Mouse (Mus musculus) thymus, postnatal 36 days (tissue): ENCODE results near the gene BC049730.
A peak's percentile ranks its signal among the peaks of the same experiment; 100 is the strongest.
"Not testable (repeated sequence)": the region's sequence is repeated elsewhere in the genome, so short reads cannot be mapped to it uniquely, and the experiment has no call there.

ENCODE experiments used
- DNase-seq, 2 experiments: peaks; one replicate each; pipeline ENCODE4 v3.0.0; 2022; ENCODE audit warnings: mixed read lengths in 2 of 2

The BC049730 gene

GRCm38 (mm10) chr7:24708832-24709292 is at the start of gene BC049730:
Gene BC049730 (plus strand): TSS chr7:24709242.
- DNase-seq: no peak

DNA sequence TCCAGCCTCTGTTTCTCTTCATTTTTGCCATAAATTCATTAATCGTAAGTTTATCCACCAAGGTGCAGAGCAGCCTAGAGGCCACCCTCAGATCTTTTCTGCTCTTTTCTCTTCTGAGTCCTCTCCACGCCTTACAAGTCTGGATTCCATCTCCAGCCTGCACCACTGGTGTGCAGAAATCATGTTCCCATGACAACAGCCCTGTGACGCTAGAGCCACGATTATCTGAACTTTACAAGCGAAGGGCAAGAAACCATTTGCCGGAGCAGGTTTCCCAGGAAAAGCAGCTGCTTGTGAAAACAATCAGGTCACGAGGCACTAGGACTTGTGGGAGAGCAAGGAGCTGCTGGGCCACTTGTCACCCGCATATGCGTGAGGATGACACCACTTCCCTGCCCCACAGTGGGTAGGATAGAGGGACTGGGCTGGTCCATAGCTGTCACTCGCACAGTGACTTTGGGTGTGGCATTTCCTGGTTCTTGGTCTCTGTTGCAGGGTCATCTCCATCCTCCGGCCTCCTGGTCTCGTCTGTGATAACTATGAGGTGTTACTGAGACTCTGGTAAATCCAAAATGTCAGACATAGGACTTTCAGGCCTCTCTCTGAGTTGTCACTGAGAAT is 49.2 kb upstream of the BC049730 start:
- DNase-seq: no peak

- peak; percentile 44 to 60 for DNase-seq
These were observed 47.7 kb upstream of the BC049730 start for GRCm38 (mm10) chr7:24661118-24661904.

DNA sequence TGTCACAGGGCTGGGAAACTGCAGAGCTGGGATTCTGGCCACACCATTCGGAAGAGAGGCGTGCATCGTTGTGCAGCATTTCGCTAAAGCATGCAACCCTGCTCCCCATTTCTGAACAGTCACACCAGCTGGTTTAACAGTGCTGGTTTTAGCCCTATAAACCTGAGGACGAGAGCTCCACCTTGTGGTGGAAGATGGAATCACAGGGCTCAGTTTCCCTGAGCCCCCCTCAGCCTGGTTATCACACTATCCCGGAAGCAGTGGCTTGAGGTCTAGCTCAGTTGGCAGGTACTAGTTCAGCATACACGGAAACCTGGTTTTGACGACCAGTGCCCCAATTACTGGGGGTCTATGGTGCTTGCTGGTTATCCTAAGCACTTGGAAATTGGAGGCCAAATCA is 46.5 kb upstream of the BC049730 start:
- peak; percentile 83 to 84 for DNase-seq

DNA sequence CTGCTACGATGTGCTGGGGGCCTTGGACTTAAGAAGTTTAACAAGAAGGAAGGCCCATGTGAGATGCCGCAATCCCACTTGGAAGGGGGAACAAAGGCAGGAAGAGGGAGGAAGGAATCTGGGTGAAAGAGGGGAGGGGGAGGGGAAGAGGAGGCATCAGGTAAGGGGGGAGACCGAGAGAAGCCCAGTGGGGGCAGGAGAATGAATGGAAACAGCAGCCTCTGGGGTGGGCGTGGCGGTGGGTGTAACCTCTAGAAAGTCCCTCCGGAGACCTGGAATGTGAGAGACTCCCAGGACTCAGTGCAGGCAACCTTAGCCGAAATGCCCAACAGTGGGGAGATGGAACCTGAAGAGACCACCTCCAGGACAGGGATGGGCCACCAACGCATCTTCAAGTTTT is 44.7 kb upstream of the BC049730 start:
- no peak for DNase-seq

DNA sequence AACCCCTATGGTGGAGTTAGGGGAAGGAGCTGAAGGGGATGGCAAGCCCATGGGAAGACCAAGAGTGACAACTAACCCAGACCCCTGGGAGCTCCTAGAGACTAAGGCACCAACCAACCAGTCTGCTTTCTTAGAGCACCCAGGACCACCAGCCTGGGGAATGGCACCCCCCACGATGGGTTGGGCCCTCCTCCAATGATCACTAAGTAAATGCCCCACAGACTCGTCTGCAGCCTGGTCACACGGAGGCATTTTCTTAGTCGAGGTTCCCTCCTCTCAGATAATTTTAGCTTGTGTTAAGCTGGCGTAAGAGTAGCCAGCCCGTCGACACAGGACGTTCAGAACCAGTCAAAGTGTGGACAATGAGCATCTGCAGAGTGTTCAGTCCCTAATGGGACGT is 44.1 kb upstream of the BC049730 start:
- no peak for DNase-seq

DNA sequence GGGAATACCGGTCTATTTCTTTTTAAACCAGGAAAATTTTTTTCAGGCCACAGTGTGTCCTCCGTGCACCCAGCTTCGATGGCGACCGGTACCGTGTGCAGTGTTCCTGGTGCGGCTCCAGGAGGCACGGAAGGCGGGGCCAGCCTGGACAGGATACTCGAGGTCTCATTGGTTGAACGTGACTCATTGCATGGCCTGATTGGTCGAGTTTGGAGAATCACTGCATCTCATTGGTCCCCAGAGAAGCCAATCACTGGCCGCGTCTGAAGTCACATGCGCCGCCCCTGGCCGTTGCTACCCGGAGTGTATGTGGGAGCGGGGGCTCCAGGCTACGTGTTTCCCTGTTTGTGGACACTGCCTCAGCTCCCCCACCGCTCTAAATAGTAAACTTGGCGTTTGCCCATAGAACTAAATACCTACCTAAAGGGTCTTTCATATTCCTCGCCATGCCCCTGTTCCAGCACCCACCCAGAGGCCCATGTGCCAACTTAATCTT is 37.0 kb upstream of the BC049730 start:
- no peak for DNase-seq

DNA sequence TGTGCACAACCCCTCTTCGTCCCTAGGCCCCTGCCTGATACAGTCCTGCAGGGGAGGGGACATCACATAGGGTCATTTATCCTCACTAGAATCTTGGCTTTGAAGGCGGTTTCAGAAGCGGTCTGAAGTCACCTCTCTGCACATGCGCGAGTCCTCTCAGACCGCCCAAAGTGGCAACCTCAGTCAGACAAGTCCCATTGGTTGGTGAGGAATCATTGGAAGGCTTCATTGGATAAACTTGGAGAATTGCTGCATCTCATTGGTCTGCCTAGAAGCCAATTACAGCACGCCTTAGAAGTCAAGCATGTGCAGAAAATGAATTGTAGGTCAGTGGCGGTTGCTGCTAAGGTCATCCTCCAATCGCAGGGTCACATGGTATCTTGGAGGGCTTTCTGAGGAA is 32.5 kb upstream of the BC049730 start, which contains the start of gene Tex101:
Tex101 (minus strand) TSS at position 101 of the 400 bp plus-strand sequence.
- no peak for DNase-seq

- peak; percentile 30 to 31 for DNase-seq
These were observed 24.9 kb upstream of the BC049730 start for GRCm38 (mm10) chr7:24684121-24684520.

DNA sequence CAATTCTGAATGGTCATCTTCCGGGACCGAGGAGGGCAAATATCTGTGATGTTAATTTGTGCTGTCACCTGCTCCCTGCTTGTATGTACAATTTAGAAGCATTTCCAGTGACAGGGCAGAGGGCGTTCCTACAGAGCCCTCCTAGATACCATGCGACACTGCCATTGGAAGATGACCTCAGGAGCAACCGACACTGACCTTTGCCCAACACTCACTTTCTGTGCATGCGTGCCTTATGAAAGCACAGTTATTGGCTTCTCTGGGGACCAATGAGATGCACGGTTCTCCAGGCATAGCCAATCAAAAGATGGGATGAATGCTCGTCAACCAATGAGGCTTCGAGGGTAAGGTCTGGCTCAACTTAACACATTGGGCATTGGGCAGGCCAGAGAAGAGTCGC is 21.5 kb upstream of the BC049730 start:
- not testable (repeated sequence) for DNase-seq

DNA sequence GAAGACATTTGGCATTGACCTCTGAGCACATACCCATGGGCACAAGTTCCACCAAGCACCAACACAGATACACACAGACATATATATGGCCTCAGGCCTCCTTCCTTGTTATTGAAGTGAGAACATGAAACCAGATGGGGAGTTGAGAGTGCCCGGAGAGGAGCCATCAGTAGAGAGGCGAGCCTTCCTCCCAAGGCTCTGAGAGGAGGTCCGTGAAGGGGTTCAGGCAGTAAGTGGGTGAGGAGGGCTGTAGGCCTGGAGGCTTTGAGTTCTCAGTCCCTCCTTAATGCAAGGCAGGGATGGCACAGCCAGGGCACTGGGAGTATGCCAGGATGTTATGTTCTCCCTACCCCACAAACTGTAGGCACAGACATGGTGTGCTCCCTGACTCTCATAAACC is 16.3 kb upstream of the BC049730 start:
- not testable (repeated sequence) for DNase-seq

- not testable (repeated sequence) for DNase-seq
These were observed 11.2 kb upstream of the BC049730 start for GRCm38 (mm10) chr7:24697891-24698290.

DNA sequence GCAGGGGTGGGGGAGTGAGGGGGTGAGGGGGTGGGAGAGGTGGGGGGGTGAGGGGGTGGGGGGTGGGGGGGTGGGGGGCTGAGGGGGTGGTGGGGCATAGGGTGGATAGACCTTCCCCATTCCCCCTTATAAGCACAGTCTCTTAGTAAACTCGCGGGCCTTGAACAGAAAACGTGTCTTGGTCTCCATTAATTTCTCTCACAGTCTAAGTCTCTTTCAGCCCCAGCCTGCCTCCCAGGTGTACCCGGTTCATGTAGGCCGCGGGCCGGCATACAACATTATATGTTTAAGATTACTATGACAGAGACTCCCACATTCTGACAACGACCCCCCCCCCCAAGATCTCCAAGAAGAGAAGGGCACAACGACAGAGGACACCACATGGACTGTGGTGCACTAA is 6.2 kb upstream of the BC049730 start:
- not testable (repeated sequence) for DNase-seq

DNA sequence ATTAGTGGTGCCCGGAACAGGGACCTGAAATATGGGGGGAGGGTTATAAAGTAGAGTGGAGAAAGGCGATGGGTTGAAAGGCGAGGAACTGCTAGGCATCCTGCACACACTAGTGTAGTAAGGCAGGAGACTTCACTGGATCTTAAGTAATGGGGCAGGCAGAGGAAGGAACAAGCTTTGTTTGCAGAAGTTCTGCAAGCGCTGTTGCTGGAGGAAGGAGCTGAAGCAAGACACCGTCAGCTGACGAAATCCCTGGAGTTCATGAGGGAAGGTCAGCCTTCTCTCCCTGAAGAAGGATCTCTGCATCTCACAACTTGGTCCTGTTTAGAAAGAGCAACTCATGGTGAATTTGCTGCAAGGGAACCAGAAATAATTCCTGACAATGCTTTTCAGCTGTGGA is 6.0 kb downstream of the BC049730 start:
- no peak for DNase-seq

DNA sequence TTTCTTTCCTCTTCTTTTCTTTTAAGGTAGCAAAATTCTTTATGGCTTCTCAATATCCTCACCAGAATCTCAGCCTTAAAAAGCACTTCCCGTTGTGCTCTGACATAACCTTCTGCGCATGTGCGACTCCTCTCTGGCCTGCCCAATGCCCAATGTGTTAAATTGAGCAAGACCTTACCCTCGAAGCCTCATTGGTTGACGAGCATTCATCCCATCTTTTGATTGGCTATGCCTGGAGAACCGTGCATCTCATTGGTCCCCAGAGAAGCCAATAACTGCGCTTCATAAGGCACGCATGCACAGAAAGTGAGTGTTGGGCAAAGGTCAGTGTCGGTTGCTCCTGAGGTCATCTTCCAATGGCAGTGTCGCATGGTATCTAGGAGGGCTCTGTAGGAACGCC is 17.8 kb downstream of the BC049730 start, which contains the start of gene Gm4763:
Gm4763 (minus strand) TSS at position 101 of the 400 bp plus-strand sequence.
- not testable (repeated sequence) for DNase-seq

DNA sequence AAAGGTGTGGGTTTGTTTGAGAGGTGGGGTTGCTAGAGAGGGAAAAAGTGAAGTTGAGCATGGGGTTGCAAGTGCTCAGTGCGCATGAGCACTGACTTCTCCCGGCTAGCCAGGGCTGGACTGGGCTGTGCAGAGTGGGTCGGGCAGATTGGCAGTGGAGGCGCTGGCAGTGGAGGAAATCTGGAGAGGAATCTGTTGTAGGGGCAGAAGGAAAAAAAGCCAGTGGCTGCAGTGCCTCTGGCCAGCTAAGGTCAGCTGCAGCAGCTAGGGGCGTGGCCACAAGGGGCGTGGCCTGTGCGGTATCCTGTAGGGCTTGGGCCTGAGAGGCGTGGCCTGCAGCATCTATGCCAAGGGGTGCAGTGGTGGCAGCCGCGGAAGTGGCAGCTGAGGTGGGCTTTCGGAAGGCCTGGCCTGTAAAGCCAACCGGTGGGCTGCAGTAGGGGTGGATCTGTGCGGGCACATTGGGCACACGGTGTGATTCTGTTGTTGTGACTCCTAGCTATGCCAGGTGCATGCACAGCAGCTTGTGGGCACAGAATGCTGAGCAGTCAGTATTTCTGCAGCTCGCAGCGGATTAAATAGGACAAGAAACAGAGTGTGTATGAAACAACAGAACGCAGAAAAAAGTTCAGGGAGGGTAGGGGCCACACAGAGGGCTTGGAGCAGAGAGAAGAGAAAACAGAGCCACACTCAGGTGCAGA is 27.1 kb downstream of the BC049730 start:
- DNase-seq: peak; percentile 4 to 25

DNA sequence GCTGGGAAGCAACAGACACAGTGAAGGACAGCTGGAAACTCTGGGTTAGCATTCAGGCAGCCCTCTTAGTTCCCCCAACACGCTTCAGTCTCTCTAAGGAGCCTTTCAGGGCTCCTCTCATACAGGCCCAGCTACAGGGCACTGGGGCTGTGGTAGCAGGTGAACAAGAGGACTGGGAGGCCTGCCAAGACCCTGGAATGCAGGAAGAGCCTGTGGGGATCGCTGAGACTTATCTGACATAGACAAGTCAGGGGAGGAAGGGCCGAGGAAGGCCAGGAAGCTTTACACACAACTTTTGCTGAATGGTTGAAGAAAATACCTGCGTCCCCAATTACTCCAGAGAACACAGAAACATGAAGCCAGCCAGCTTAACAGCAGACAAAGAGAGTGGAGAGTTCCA is 41.7 kb downstream of the BC049730 start:
- no peak for DNase-seq

GRCm38 (mm10) chr7:24751610-24752009 is 42.6 kb downstream of the BC049730 start:
- no peak for DNase-seq

DNA sequence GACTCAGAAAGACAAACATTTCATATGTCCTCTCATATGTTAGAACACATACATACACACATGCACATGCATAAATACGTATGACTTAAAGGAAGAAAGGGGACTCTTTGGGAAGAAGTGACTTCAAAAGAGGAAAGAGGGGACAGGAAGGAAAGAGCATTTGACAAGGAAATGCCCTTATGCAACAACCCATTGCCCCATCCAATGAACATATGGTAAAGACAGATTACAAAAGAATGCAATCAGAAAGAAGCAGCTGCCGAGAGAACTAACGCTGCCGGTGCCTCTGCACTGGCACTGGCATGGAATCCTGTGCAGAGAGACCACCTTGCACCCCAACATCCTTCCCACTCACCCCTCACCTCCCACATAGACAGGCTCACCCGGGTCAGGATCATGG is 44.4 kb downstream of the BC049730 start:
- no peak for DNase-seq

DNA sequence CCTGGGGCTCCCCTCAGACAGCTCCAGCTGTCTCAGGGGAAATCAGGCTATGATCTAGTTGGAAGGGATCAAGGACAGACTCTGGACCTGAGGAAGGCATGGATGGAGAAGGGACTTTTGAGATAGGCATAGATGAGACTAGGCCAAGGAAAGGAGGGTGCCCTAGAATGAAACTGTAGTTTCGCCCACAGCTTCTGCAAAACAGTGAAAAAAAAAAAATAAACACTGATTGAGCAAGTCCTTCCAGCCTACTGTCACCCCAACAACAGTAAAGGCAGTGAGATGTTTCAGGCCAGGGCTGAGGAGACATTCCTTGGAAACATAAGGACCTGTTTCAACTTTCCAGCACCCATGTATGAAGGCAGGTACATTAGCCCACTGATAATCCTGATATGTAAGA is 49.5 kb downstream of the BC049730 start:
- no peak for DNase-seq

DNA sequence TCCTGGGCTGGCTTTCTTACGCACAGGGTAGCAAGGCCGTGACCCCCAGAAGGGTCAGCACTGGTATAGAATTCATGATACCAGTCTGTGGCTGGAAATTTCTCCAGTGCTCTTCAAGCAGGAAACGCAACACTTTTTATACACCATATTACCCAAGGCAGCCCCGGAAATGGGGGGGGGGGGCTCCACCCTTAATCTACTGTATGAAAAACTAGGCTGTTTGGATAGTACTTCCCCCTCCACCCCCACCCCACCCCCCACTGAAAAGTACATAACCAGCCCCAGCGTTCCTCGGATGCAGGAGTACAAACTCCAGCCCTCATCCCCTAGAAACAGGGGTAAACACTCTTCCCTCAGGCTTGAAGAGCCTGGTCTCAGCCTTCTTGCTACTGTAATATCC is 51.2 kb downstream of the BC049730 start, which contains the start of gene Cd177:
Cd177 (minus strand) TSS at position 101 of the 400 bp plus-strand sequence.
- no peak for DNase-seq

DNA sequence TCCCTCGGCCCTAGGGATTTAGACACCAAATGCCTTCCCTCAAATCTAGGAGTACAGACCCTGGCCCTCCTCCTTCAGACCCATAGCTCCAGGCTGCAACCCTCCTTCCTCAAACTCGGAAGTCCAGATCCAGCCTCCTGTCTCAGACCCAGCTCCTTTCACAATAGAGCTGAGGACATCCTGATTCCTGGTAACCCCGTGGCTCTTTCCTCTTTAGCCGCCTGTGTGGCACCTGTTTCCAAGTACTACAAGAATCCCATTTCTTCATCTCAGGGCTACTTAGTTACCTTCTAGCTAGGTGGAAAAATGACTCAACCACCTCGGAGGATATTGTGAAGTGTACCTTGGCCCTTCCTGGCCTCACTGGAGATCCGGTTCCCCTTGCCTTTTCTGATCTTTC is 52.1 kb downstream of the BC049730 start:
- no peak for DNase-seq

DNA sequence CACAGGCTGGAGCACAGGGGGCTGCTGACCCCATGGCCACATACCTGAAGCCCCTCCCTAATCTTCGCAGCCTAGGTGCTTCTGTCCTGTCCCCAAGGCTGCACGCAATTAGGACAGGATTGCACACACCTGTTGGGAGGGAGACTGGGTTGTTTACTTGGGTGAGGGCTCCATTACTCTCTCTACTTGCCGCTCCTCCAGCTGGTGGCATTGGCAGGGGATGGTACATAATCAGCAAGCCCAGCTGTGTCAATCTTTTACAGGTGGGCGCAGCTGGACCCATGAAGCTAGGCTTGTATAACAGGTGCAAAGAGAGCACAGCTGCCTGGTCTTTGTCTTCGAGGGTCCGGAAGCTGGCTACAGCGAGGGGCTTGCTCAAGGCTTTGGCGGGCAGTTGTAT is 53.5 kb downstream of the BC049730 start:
- DNase-seq: no peak
